Mouse (Mus musculus): ENCODE measurements around the gene Plcb1. TPM values are rescaled to one million over a fixed set of nuclear protein-coding genes. Genes with fewer than 3 reads are reported as not detected.

The Plcb1 gene
- polyA plus RNA-seq, 2 experiments, result 2.9 to 12.8 TPM

DNA sequence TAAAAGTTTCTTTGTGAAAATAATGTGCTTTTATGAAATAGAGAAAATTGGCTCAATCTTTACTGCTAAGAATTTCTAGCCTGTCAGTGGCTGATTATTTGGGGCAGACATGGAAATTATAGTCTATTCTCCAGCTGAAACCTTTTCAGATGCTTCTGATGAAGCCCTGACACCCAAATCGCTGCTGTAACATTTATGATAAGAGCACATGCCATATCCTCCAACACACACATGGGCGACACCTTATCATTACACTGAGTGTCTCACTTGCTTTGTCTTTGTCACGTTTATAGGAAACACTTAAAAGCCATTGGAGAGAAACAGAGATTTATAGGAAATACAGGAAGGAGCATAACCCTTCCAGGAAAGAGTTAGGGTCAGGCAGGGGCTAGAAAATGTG is 379.6 kb downstream of the Plcb1 start:
- H3K36me3 ChIP-seq (ENCODE audit: control insufficient read depth, insufficient read depth, low read length), result no peaks in the 10 kb centered on the region
- H3K4me2 ChIP-seq (replicated peaks; ENCODE audit: low read depth, low read length, severe bottlenecking), result no peak overlapping the region
- ATAC-seq (ENCODE audit: low FRiP score, low read depth) (no peak), DNase-seq (ENCODE audit: low spot score) (no peak)
- no peaks in the 10 kb centered on the region for H3K9me3 ChIP-seq (ENCODE audit: control insufficient read depth, low read length)
- H3K9ac ChIP-seq (ENCODE audit: low read depth, low read length, severe bottlenecking), result no peak overlapping the region
- H3K27me3 ChIP-seq (ENCODE audit: control insufficient read depth, insufficient read depth, low read length), result no peaks in the 10 kb centered on the region
- no peaks in the 10 kb centered on the region for H3K4me1 ChIP-seq (ENCODE audit: control insufficient read depth, insufficient read depth, low read length)
- no peak overlapping the region for H3K4me3 ChIP-seq (replicated peaks; ENCODE audit: low read length)
- TF ChIP-seq POLR2A (IDR thresholded peaks at IDR 0.05; ENCODE audit: borderline replicate concordance, extremely low read depth, insufficient read depth, insufficient read length), result no peak
- WGBS, result 66% methylated on average over 3 of the region's 3 CpGs
- H3K27ac ChIP-seq (replicated peaks; ENCODE audit: low read depth, low read length), result no peak overlapping the region

DNA sequence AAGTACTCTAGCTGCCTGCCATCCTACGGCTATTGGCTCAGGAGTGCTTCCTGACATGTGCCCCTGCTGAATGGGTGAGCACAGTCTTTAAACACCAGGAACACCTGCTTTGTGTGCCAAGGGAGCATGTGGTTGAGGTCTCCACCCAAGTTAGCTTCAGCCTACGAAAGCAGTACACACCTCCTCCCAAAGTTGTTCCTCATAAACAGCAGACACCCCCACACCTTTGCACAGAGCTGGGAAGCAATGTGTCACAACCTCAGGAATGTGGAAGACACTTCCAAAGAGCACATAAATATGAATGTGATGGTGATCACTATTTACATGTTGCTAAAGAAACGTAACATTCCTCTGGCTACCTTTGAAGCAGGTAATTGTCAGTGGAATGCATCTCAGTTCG is 389.7 kb downstream of the Plcb1 start:
- WGBS, result 65% methylated on average over 4 of the region's 4 CpGs
- no peak overlapping the region for H3K27ac ChIP-seq (replicated peaks; ENCODE audit: low read depth, low read length)
- ATAC-seq (ENCODE audit: low FRiP score, low read depth) (no peak), DNase-seq (ENCODE audit: low spot score) (no peak)
- no peak for TF ChIP-seq POLR2A (IDR thresholded peaks at IDR 0.05; ENCODE audit: borderline replicate concordance, extremely low read depth, insufficient read depth, insufficient read length)
- no peaks in the 10 kb centered on the region for H3K9me3 ChIP-seq (ENCODE audit: control insufficient read depth, low read length)
- no peaks in the 10 kb centered on the region for H3K4me1 ChIP-seq (ENCODE audit: control insufficient read depth, insufficient read depth, low read length)
- no peaks in the 10 kb centered on the region for H3K27me3 ChIP-seq (ENCODE audit: control insufficient read depth, insufficient read depth, low read length)
- no peak overlapping the region for H3K4me3 ChIP-seq (replicated peaks; ENCODE audit: low read length)
- H3K9ac ChIP-seq (ENCODE audit: low read depth, low read length, severe bottlenecking), result no peak overlapping the region
- H3K4me2 ChIP-seq (replicated peaks; ENCODE audit: low read depth, low read length, severe bottlenecking), result no peak overlapping the region
- H3K36me3 ChIP-seq (ENCODE audit: control insufficient read depth, insufficient read depth, low read length), result no peaks in the 10 kb centered on the region

DNA sequence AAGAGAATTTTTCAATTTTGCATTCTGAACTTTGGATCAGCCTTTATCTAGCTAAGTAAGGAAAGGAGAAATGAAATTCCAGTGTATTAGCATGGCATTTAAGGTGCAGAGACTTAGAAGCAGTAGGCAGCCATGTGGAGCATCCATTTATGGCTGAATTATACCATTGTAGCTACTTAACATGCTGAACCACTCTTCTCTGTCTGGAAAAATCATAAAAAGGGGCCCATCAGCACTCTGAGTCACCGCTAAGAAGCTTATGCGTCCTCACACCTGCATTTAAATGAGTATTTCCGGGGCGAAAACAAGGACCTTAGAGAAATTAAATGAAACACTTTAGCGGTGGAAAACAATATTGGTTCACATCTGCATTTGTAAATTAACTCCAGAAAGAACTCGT is 401.8 kb downstream of the Plcb1 start:
- TF ChIP-seq POLR2A (IDR thresholded peaks at IDR 0.05; ENCODE audit: borderline replicate concordance, extremely low read depth, insufficient read depth, insufficient read length), result no peak
- no peak overlapping the region for H3K27ac ChIP-seq (replicated peaks; ENCODE audit: low read depth, low read length)
- ATAC-seq (ENCODE audit: low FRiP score, low read depth) (no peak), DNase-seq (ENCODE audit: low spot score) (no peak)
- H3K4me1 ChIP-seq (ENCODE audit: control insufficient read depth, insufficient read depth, low read length), result no peaks in the 10 kb centered on the region
- H3K9ac ChIP-seq (ENCODE audit: low read depth, low read length, severe bottlenecking), result no peak overlapping the region
- H3K9me3 ChIP-seq (ENCODE audit: control insufficient read depth, low read length), result no peaks in the 10 kb centered on the region
- H3K27me3 ChIP-seq (ENCODE audit: control insufficient read depth, insufficient read depth, low read length), result no peaks in the 10 kb centered on the region
- no peak overlapping the region for H3K4me3 ChIP-seq (replicated peaks; ENCODE audit: low read length)
- no peaks in the 10 kb centered on the region for H3K36me3 ChIP-seq (ENCODE audit: control insufficient read depth, insufficient read depth, low read length)
- 52% methylated on average over 6 of the region's 6 CpGs for WGBS
- no peak overlapping the region for H3K4me2 ChIP-seq (replicated peaks; ENCODE audit: low read depth, low read length, severe bottlenecking)

DNA sequence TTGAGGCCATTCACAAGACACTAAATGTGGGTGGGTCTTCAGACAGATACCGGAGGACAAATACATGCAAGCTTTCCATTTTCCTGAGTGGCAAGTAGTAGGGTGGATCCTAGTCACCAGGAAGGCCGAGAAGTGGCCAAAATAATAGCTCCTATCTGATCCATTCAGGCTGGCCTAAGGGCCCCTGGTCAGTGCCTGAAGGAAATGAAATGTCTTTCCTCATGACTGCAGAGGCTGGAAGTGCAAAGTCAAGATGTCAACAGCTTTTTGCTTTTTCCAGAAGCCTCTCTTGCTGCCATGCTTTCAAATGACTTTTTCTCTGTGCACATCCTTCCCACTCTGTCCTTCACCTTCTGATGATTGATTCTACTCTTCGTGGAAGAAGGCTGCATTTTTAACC is 415.0 kb downstream of the Plcb1 start:
- Histone ChIP-seq H3K9me3 (ENCODE audit: control insufficient read depth, low read length) (no peaks in the 10 kb centered on the region), H3K4me1 (ENCODE audit: control insufficient read depth, insufficient read depth, low read length) (no peaks in the 10 kb centered on the region), H3K36me3 (ENCODE audit: control insufficient read depth, insufficient read depth, low read length) (no peaks in the 10 kb centered on the region), H3K4me2 (replicated peaks; ENCODE audit: low read depth, low read length, severe bottlenecking) (no peak overlapping the region), H3K27me3 (ENCODE audit: control insufficient read depth, insufficient read depth, low read length) (no peaks in the 10 kb centered on the region), H3K4me3 (replicated peaks; ENCODE audit: low read length) (no peak overlapping the region), H3K9ac (ENCODE audit: low read depth, low read length, severe bottlenecking) (no peak overlapping the region), H3K27ac (replicated peaks; ENCODE audit: low read depth, low read length) (no peak overlapping the region)
- ATAC-seq (ENCODE audit: low FRiP score, low read depth), result no peak
- DNase-seq (ENCODE audit: low spot score), result no peak
- TF ChIP-seq POLR2A (IDR thresholded peaks at IDR 0.05; ENCODE audit: borderline replicate concordance, extremely low read depth, insufficient read depth, insufficient read length), result no peak
- WGBS, result 82% methylated on average over 3 of the region's 3 CpGs

DNA sequence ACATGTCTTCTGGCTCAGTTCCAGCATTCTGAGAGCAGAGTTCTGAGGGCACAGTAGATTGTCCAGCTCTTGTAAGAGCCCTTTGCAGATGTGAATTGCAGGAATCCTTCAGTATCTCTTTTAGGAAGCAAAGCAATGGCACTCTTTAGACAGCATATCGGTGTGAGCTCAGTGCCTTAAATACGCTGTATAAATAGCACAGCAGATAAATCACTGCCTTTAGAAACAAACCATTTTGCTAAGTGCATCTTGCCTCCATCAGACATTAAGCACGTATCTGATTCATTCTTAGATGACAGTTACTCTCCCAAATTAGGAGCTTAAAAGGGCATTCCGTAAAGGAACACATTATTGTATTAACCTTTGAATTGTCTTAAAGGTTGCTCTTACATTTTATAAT is 416.5 kb downstream of the Plcb1 start:
- no peak for DNase-seq (ENCODE audit: low spot score)
- Histone ChIP-seq H3K27ac (replicated peaks; ENCODE audit: low read depth, low read length) (no peak overlapping the region), H3K4me3 (replicated peaks; ENCODE audit: low read length) (no peak overlapping the region), H3K4me1 (ENCODE audit: control insufficient read depth, insufficient read depth, low read length) (no peaks in the 10 kb centered on the region), H3K27me3 (ENCODE audit: control insufficient read depth, insufficient read depth, low read length) (no peaks in the 10 kb centered on the region), H3K9me3 (ENCODE audit: control insufficient read depth, low read length) (no peaks in the 10 kb centered on the region), H3K4me2 (replicated peaks; ENCODE audit: low read depth, low read length, severe bottlenecking) (no peak overlapping the region), H3K36me3 (ENCODE audit: control insufficient read depth, insufficient read depth, low read length) (no peaks in the 10 kb centered on the region), H3K9ac (ENCODE audit: low read depth, low read length, severe bottlenecking) (no peak overlapping the region)
- 73% methylated on average over 4 of the region's 4 CpGs for WGBS
- TF ChIP-seq POLR2A (IDR thresholded peaks at IDR 0.05; ENCODE audit: borderline replicate concordance, extremely low read depth, insufficient read depth, insufficient read length), result no peak
- no peak for ATAC-seq (ENCODE audit: low FRiP score, low read depth)
